Mouse (Mus musculus): ENCODE data around the gene Olfm2. TPM values are rescaled to one million over a fixed set of nuclear protein-coding genes. Genes with fewer than 3 reads are reported as not detected.
A peak's percentile ranks its signal among the peaks of the same experiment; 100 is the strongest.
"Not testable (repeated sequence)": the region's sequence is repeated elsewhere in the genome, so short reads cannot be mapped to it uniquely, and the experiment has no call there.

The Olfm2 gene
- polyA plus RNA-seq, 1 experiment from 2014 or later: 7.5 TPM

DNA sequence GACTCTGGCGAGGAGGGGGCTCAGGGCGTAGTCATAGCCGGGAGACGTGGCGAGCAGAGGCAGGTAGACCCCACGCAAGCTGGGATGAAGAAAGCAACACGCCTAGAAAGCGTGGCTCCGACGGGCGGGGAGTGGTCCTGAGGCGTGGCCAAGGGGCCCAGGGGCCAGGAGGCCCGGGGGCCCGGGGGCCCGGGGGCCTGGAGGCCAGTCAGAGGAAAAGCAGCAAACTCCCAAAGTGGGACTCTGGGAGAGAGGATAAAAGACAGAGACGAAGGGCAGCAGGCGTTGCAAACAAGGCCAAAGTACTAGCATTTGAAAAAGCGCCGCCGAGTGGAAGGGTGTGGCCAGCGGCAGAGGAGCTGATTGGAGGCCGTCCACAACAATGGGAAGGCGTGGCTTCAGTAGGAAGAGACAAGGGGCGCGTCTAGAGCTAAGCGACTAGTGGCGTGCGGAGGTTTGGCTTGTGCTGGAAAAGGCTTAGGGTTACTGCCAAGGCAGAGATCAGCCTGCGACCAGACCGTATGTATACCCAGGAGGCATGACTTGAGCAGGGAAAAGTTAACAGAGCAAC, 103.2 kb downstream of the Olfm2 start:
- Histone ChIP-seq H3K9ac (peak overlapping the region; percentile 88), H3K27ac (peak overlapping the region; percentile 97), H3K9me3 (no peaks in the 10 kb centered on the region), H3K4me3 (replicated peaks) (peak overlapping the region; percentile 89), H3K4me1 (peaks cover 18% of the 10 kb centered on the region), H3K4me2 (peak overlapping the region; percentile 97), H3K36me3 (peaks cover 8% of the 10 kb centered on the region; the same call in 1 of the 2 replicates), H3K27me3 (replicated peaks) (no peaks in the 10 kb centered on the region)
- WGBS: under 1% methylated on average over 30 of the region's 30 CpGs
- ATAC-seq (ENCODE audit: insufficient read depth, low FRiP score, low read depth): peak; percentile 80

DNA sequence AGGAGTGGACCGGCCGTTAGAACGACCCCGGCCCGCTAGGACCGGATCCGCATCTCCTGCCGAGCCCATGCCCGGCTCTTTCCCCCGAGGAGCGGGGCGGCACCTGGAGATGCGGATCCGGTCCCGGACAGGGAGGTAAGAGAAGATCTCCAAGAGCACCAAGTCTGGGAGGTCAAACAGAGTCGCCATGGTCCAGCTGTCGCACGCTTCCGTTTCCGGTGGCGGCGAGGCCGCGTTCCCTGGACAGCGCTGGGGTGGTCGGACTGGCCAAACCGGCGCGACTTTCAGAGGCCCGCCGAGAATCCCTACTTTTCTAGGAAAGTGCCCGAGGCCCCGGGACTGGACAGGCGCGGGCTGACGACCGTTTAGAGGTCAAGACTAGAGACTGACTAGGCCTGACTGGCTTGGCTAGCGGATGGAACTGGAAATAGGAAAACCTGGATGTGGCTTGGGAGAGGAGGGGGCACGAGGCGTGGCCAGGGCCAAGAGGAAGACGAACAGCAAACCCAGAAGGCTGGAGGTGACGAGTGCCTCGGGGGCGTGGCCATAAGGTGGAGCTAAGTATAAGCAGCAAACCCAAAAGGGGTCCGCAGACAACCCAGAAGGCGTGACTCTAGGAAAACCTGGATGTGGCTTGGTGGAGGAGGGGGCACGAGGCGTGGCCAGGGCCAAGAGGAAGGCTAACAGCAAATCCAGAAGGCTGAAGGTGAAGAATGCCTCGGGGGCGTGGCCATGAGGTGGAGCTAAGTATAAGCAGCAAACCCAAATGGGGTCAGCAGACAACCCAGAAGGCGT, 103.9 kb downstream of the Olfm2 start, which contains the start of gene Ubl5:
Ubl5 (plus strand) TSS at position 778 of the 795 bp plus-strand sequence.
- H3K9ac ChIP-seq: peak within 1 kb of the TSS; percentile 88
- ATAC-seq (ENCODE audit: insufficient read depth, low FRiP score, low read depth): peak; percentile 89
- under 1% methylated on average over 51 of the region's 51 CpGs for WGBS
- peaks cover 18% of the 10 kb centered on the region for H3K4me1 ChIP-seq
- H3K4me3 ChIP-seq (replicated peaks): peak within 1 kb of the TSS; percentile 89
- H3K27me3 ChIP-seq (replicated peaks): no peaks in the 10 kb centered on the region
- peak within 1 kb of the TSS; percentile 97 for H3K4me2 ChIP-seq
- no peaks in the 10 kb centered on the region for H3K9me3 ChIP-seq
- peak within 1 kb of the TSS; percentile 97 for H3K27ac ChIP-seq
- H3K36me3 ChIP-seq: peaks cover 9% of the 10 kb centered on the region; the same call in 1 of the 2 replicates

DNA sequence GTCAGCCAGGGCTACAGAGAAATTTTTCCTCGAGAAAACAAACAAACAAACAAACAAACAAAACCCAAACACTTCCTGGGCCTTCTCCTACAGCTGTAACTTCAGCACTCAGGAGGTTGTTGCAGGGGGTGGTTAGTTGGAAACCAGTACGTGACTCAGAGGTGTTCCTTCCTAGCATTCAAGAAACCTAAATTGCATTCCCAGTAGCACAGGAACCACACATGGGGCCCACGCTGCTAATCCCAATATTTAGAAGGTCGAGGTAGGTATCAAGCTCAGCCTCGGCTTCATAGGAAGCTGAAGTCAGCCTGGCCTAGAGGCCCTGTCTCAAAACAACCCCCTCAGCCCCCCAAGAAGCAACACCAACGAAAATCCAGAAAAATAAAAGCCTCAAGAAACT, 104.6 kb downstream of the Olfm2 start:
- Histone ChIP-seq H3K27ac (0 out of 2 replicates have a peak overlapping the region, but pooled peaks have one; percentile 97), H3K4me3 (replicated peaks) (peak overlapping the region; percentile 89), H3K4me1 (peaks cover 18% of the 10 kb centered on the region), H3K4me2 (peak overlapping the region; percentile 97), H3K9ac (peak overlapping the region; percentile 87), H3K27me3 (replicated peaks) (no peaks in the 10 kb centered on the region), H3K9me3 (no peaks in the 10 kb centered on the region), H3K36me3 (peaks cover 10% of the 10 kb centered on the region; the same call in 1 of the 2 replicates)
- no peak for ATAC-seq (ENCODE audit: insufficient read depth, low FRiP score, low read depth)
- 14% methylated on average over 6 of the region's 6 CpGs for WGBS

DNA sequence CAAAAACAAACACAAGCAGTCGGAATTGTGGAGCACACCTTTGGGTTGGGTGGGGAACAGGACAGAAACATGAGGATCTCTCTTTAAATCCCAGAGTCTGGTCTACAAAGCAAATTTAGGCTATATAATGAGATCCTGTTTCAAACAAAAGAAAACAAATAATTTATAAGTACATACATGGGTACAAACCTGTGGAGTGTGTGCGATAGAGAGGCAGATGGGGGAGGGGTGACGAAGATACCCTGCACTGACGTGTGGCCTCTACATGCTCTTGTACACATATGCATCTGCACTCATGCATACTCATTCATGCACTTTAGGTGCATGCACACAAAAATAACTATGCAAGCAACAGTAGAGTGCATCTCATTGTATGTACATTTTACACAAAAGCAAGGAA, 106.7 kb downstream of the Olfm2 start:
- Histone ChIP-seq H3K4me2 (no peak overlapping the region), H3K36me3 (peaks cover 10% of the 10 kb centered on the region; the same call in 1 of the 2 replicates), H3K27ac (no peak overlapping the region), H3K4me3 (replicated peaks) (no peak overlapping the region), H3K9ac (no peak overlapping the region), H3K4me1 (peaks cover 13% of the 10 kb centered on the region), H3K27me3 (replicated peaks) (no peaks in the 10 kb centered on the region), H3K9me3 (no peaks in the 10 kb centered on the region)
- no peak for ATAC-seq (ENCODE audit: insufficient read depth, low FRiP score, low read depth)
- 90% methylated on average over 4 of the region's 4 CpGs for WGBS

DNA sequence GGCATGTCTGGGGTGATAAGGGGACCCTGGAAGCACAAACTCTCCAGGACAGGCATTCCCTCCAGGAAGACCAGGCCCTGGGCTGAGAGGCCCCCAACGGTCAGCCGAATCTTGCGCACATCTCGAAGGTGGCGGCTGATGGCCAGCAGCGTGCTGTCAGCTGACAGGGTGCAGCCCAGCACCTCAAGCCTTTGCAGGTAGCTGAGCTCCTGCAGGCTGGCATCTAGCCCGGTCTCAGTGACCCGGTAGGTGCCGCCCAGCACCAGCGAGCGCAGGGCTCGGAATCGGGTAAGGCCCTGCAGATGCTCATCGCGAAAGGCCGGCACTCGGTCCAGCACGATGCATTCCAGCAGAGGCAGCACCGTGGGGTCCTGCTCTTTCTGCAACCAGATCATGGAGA, 107.6 kb downstream of the Olfm2 start:
- Histone ChIP-seq H3K36me3 (peaks cover 10% of the 10 kb centered on the region; the same call in 1 of the 2 replicates), H3K9ac (no peak overlapping the region), H3K27ac (no peak overlapping the region), H3K9me3 (no peaks in the 10 kb centered on the region), H3K4me1 (peaks cover 8% of the 10 kb centered on the region), H3K4me3 (replicated peaks) (no peak overlapping the region), H3K27me3 (replicated peaks) (no peaks in the 10 kb centered on the region), H3K4me2 (no peak overlapping the region)
- WGBS: 95% methylated on average over 19 of the region's 19 CpGs
- ATAC-seq (ENCODE audit: insufficient read depth, low FRiP score, low read depth): no peak

DNA sequence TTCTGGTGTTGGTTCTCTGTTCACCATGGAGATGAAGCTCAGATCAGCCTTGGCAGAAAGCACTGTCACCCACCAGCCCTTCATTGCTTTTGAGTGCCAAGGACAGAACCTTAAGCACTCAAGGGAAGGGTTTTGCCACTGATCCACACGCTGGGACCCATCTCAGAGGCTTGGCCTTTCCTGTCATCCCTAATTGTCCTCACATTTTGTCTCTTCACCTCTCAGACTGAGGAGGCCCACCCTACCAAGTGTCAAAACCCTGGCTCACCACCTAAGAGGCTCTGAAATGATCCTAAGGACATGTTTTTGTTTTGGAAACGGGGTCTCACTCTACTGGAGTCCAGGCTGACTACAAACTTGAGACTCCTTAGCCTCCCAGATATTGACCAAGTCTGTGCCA, 109.4 kb downstream of the Olfm2 start:
- peaks cover 10% of the 10 kb centered on the region; the same call in 1 of the 2 replicates for H3K36me3 ChIP-seq
- no peak overlapping the region for H3K9ac ChIP-seq
- no peak overlapping the region for H3K4me2 ChIP-seq
- peaks cover 6% of the 10 kb centered on the region for H3K4me1 ChIP-seq
- H3K9me3 ChIP-seq: no peaks in the 10 kb centered on the region
- no peak overlapping the region for H3K27ac ChIP-seq
- ATAC-seq (ENCODE audit: insufficient read depth, low FRiP score, low read depth): no peak
- H3K27me3 ChIP-seq (replicated peaks): no peaks in the 10 kb centered on the region
- H3K4me3 ChIP-seq (replicated peaks): no peak overlapping the region
- WGBS: 85% methylated on average over 2 of the region's 2 CpGs

DNA sequence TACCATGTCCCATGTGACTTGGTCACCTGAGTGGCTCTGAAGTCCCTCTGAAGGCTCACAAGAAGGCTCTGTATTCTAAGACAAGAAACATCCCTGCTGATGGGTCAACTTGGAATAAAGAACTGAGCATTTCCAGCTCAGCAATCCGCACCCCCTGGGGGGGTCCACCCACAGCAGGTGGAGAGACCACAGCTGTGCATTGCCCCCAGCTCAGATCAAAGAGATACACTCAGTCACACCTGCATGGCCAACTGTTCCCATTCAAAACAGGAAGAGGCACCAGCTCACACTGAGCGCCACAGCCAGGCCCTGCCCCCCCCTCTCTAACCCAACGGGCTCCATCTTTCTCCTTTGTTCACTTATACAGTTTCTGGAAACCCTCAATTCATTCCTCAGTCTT, 109.9 kb downstream of the Olfm2 start:
- Histone ChIP-seq H3K27ac (no peak overlapping the region), H3K9ac (no peak overlapping the region), H3K4me2 (no peak overlapping the region), H3K4me1 (peaks cover 2% of the 10 kb centered on the region), H3K9me3 (no peaks in the 10 kb centered on the region), H3K36me3 (peaks cover 10% of the 10 kb centered on the region; the same call in 1 of the 2 replicates), H3K4me3 (replicated peaks) (no peak overlapping the region), H3K27me3 (replicated peaks) (no peaks in the 10 kb centered on the region)
- WGBS: 78% methylated on average over 3 of the region's 3 CpGs
- peak; percentile 51 for ATAC-seq (ENCODE audit: insufficient read depth, low FRiP score, low read depth)

DNA sequence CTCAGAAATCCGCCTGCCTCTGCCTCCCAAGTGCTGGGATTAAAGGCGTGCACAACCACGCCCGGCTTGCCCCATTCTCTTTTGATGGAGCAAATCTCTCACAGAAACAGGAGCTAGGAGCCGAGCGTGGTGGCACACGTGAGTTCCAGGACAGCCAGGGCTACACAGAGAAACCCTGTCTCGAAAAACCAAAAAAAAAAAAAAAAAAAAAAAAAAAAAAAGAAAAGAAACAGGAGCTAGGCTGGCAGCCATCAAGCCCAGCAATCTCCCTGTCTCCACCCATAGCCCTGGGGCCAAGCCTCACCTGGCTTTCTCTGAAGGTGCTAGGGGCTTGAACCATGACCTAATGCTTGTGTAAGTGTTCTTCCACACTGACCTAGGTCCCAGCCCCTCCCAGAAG, 110.5 kb downstream of the Olfm2 start:
- WGBS: 94% methylated on average over 8 of the region's 8 CpGs
- not testable (repeated sequence) for H3K27ac ChIP-seq; H3K9ac ChIP-seq; ATAC-seq (ENCODE audit: insufficient read depth, low FRiP score, low read depth); H3K4me1 ChIP-seq; H3K27me3 ChIP-seq (replicated peaks); H3K4me2 ChIP-seq; H3K9me3 ChIP-seq; H3K4me3 ChIP-seq (replicated peaks)
- peaks cover 10% of the 10 kb centered on the region; the same call in 1 of the 2 replicates for H3K36me3 ChIP-seq

DNA sequence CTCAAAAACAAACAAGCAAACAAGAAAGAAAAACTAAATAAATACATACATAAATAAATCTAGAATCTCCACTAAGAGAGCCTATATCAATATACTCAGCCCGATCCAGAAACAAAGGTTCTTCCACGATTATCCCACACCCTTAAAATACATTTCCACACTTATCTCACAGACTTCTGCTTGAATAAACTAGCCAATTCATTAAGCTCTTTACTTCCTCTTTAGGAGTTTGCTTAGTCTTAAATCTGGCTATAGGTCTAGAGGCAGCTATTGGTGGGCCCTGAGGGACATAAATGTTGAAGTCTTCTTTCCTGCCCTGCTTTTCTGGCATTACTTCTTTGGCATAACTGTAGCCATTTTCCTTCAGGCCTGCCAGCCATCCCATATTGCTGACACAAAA, 114.8 kb downstream of the Olfm2 start:
- H3K4me3 ChIP-seq (replicated peaks): no peak overlapping the region
- no peaks in the 10 kb centered on the region for H3K9me3 ChIP-seq
- no peak overlapping the region for H3K4me2 ChIP-seq
- 81% methylated on average over 2 of the region's 2 CpGs for WGBS
- H3K4me1 ChIP-seq: no peaks in the 10 kb centered on the region
- H3K9ac ChIP-seq: no peak overlapping the region
- no peaks in the 10 kb centered on the region for H3K36me3 ChIP-seq
- no peak for ATAC-seq (ENCODE audit: insufficient read depth, low FRiP score, low read depth)
- no peak overlapping the region for H3K27ac ChIP-seq
- no peaks in the 10 kb centered on the region for H3K27me3 ChIP-seq (replicated peaks)

Other genes with a start within 250 kb of the Olfm2 start
- 81.0 and 83.5 TPM in 2 replicates for gene Zfp266, start 224.9 kb downstream of the Olfm2 start, polyA plus RNA-seq (2015; fragmentation: Nextera tagmentation; extraction: Ambion mirVana)
- gene Zfp846, start 165.1 kb downstream of the Olfm2 start, polyA plus RNA-seq (2015; fragmentation: Nextera tagmentation; extraction: Ambion mirVana): 16.5 and 17.8 TPM in 2 replicates
- 348 and 376 TPM in 2 replicates for gene Ubl5, start 103.5 kb downstream of the Olfm2 start, polyA plus RNA-seq (2015; fragmentation: Nextera tagmentation; extraction: Ambion mirVana)
- 15.3 and 18.5 TPM in 2 replicates for gene Fbxl12, start 101.6 kb downstream of the Olfm2 start, polyA plus RNA-seq (2015; fragmentation: Nextera tagmentation; extraction: Ambion mirVana)
- gene Pin1, start 94.3 kb downstream of the Olfm2 start, polyA plus RNA-seq (2015; fragmentation: Nextera tagmentation; extraction: Ambion mirVana): 44.2 and 45.5 TPM in 2 replicates
- 3.2 and 3.5 TPM in 2 replicates for gene Col5a3, start 68.7 kb upstream of the Olfm2 start, polyA plus RNA-seq (2015; fragmentation: Nextera tagmentation; extraction: Ambion mirVana)
- not detected in 2 replicates for gene Rdh8, start 72.2 kb upstream of the Olfm2 start, polyA plus RNA-seq (2015; fragmentation: Nextera tagmentation; extraction: Ambion mirVana)
- 20.7 and 21.2 TPM in 2 replicates for gene A230050P20Rik, start 122.3 kb upstream of the Olfm2 start, polyA plus RNA-seq (2015; fragmentation: Nextera tagmentation; extraction: Ambion mirVana)
- gene Angptl6, start 133.4 kb upstream of the Olfm2 start, polyA plus RNA-seq (2015; fragmentation: Nextera tagmentation; extraction: Ambion mirVana): 7.5 and 8.1 TPM in 2 replicates
- 80.9 and 81.3 TPM in 2 replicates for gene Ppan, start 141.8 kb upstream of the Olfm2 start, polyA plus RNA-seq (2015; fragmentation: Nextera tagmentation; extraction: Ambion mirVana)
- gene Eif3g, start 152.3 kb upstream of the Olfm2 start, polyA plus RNA-seq (2015; fragmentation: Nextera tagmentation; extraction: Ambion mirVana): 283 and 327 TPM in 2 replicates
- 74.7 and 76.0 TPM in 2 replicates for gene Dnmt1, start 213.5 kb upstream of the Olfm2 start, polyA plus RNA-seq (2015; fragmentation: Nextera tagmentation; extraction: Ambion mirVana)
- gene S1pr2, start 230.4 kb upstream of the Olfm2 start, polyA plus RNA-seq (2015; fragmentation: Nextera tagmentation; extraction: Ambion mirVana): 39.4 and 40.1 TPM in 2 replicates

Data from stomach, embryonic 15.5 days (tissue).